Mouse (Mus musculus): Measurements from ENCODE around the gene Irs2.

DNA sequence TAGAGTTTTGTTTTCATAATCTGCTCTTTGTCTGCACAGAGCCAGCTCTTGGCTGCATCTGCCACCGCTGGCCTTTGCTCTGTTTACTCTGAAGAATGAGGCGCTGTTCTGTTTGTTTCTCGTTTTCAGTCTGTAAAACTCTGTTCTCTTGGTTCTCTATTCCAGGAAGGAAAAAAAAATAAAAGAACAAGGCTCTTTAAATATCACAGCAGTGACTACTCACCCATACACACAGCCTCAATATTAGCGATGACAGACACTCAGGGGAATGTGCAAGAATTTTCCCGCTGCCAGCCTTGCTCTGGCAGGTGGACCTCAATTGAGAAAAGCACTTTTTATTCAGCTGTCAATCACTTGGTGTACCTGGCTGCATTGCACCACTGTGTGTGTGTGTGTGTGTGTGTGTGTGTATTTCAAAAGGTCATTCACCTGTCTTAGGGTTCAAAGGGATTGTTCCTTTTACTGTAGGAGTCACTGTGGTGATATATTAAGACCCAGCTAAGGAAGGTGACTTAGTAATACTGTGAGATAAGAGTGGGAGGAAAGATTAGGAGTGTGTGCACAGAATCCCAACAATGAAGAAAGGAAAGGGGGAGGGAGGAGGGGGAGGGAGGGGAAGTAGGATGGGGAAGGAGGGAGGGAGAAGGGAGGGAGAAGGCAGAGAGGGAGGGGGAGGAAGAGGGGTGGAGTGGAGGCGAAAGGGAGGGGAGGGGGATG is 42.7 kb downstream of the Irs2 start:
- no peak for TF ChIP-seq CTCF (IDR thresholded peaks at IDR 0.05; ENCODE audit: control insufficient read depth, insufficient read depth, insufficient read length)
- no peak for TF ChIP-seq USF1 (IDR thresholded peaks at IDR 0.05; ENCODE audit: low read depth)
- no peak for TF ChIP-seq MAX (IDR thresholded peaks at IDR 0.05)
